Mouse (Mus musculus): ENCODE results near the gene Zfp664. TPM values are rescaled to one million over a fixed set of nuclear protein-coding genes. Genes with fewer than 3 reads are reported as not detected.

The Zfp664 gene
- polyA plus RNA-seq (2011; ENCODE audit: insufficient read length, low read depth, missing spikeins), result 43.0 and 54.0 TPM in 2 replicates

DNA sequence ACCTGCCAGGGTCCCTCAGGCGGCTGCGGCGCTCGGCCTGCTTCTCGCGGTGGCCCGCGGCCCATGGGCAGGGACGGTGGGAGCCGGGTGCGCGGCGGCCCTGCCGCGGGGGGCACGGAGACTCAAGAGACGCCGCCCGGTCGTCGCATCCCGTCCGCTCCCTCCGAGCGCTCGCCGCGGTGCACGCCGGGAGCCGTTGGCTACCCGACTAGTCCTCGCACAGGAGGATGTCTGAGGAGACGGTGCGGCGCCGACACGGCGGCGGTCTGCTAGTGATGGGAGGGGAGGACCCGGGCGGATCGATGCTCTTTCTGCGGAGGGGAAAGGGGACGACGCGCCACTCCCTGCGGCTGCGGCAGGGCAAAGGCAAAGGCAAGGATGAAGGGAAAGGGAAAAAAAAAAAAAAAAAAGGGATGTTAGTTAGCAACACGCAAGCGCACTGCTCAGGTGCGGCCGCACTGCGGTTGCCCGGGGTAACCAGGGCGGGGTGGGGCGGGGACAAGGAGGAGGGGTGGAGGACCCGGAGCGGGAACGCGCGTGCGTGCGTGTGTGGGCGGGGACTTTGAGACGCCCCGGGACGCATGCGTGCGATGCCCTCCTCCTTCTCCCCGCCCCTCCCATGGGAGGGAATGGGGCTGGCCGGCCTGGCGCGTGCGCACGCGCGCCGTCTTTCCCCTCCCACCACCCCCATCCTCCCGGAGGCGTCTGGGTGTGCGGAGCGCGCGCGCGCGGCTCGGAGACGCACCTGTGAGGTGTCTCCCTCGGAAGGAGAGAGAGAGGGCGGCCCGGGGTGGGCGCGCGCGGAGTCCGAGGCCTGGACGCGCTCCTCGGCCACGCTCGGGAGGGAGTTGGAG lies at the start of gene Zfp664, which contains the start of gene Ccdc92:
Gene Zfp664 (plus strand): TSS at position 679 of the 854 bp plus-strand sequence.
Gene Ccdc92 (minus strand): TSS at position 412 of the 854 bp plus-strand sequence.
- Histone ChIP-seq H3K27ac (ENCODE audit: insufficient read depth, low read length) (no peak within 1 kb of the TSS), H3K4me1 (ENCODE audit: control insufficient read depth, insufficient read depth, low read length) (0 out of 2 replicates have a peak, but pooled peaks cover 3% of the 10 kb centered on the region), H3K4me3 (ENCODE audit: insufficient read depth, low read length) (peak within 1 kb of the TSS; percentile 89)
- TF ChIP-seq CTCF (IDR thresholded peaks at IDR 0.05; ENCODE audit: borderline replicate concordance, insufficient read depth, low read length) (no peak), POLR2A (IDR thresholded peaks at IDR 0.05; ENCODE audit: low read depth, low read length) (peak; percentile 74)

- no peak overlapping the region for H3K27ac ChIP-seq (ENCODE audit: insufficient read depth, low read length)
- H3K4me1 ChIP-seq (ENCODE audit: control insufficient read depth, insufficient read depth, low read length), result no peaks in the 10 kb centered on the region
- TF ChIP-seq POLR2A (IDR thresholded peaks at IDR 0.05; ENCODE audit: low read depth, low read length), result no peak
- TF ChIP-seq CTCF (IDR thresholded peaks at IDR 0.05; ENCODE audit: borderline replicate concordance, insufficient read depth, low read length), result no peak
- H3K4me3 ChIP-seq (ENCODE audit: insufficient read depth, low read length), result no peak overlapping the region
Measured at GRCm38 (mm10) chr5:124814797-124815196, 47.7 kb upstream of the Zfp664 start.

DNA sequence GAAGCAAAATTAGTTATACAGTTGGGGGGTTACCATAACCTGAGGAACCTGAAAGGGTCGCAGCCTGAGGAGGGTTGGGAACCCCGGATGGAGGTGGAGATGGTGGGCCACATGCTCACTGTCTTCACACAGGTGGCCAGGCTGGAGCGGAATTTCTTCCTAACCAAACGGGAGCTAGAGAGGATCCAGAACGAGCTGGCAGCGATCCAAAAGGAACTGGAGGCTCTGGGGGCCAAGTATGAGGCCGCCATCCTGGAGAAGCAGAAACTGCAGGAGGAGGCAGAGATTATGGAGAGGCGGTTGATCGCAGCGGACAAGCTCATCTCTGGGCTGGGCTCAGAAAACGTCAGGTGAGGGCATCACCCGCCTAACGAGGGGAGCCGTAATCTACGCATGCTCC lies 45.4 kb upstream of the Zfp664 start:
- H3K4me3 ChIP-seq (ENCODE audit: insufficient read depth, low read length), result no peak overlapping the region
- H3K27ac ChIP-seq (ENCODE audit: insufficient read depth, low read length), result no peak overlapping the region
- TF ChIP-seq CTCF (IDR thresholded peaks at IDR 0.05; ENCODE audit: borderline replicate concordance, insufficient read depth, low read length), result no peak
- TF ChIP-seq POLR2A (IDR thresholded peaks at IDR 0.05; ENCODE audit: low read depth, low read length), result no peak
- no peaks in the 10 kb centered on the region for H3K4me1 ChIP-seq (ENCODE audit: control insufficient read depth, insufficient read depth, low read length)

- H3K4me3 ChIP-seq (ENCODE audit: insufficient read depth, low read length), result no peak overlapping the region
- no peak overlapping the region for H3K27ac ChIP-seq (ENCODE audit: insufficient read depth, low read length)
- TF ChIP-seq POLR2A (IDR thresholded peaks at IDR 0.05; ENCODE audit: low read depth, low read length) (no peak), CTCF (IDR thresholded peaks at IDR 0.05; ENCODE audit: borderline replicate concordance, insufficient read depth, low read length) (no peak)
- H3K4me1 ChIP-seq (ENCODE audit: control insufficient read depth, insufficient read depth, low read length), result no peaks in the 10 kb centered on the region
Measured at GRCm38 (mm10) chr5:124822128-124822894, 40.2 kb upstream of the Zfp664 start.

GRCm38 (mm10) chr5:124830331-124830730 lies 32.2 kb upstream of the Zfp664 start:
- TF ChIP-seq CTCF (IDR thresholded peaks at IDR 0.05; ENCODE audit: borderline replicate concordance, insufficient read depth, low read length) (no peak), POLR2A (IDR thresholded peaks at IDR 0.05; ENCODE audit: low read depth, low read length) (no peak)
- H3K4me3 ChIP-seq (ENCODE audit: insufficient read depth, low read length), result no peak overlapping the region
- no peaks in the 10 kb centered on the region for H3K4me1 ChIP-seq (ENCODE audit: control insufficient read depth, insufficient read depth, low read length)
- no peak overlapping the region for H3K27ac ChIP-seq (ENCODE audit: insufficient read depth, low read length)

GRCm38 (mm10) chr5:124835218-124835617 lies 27.3 kb upstream of the Zfp664 start:
- H3K27ac ChIP-seq (ENCODE audit: insufficient read depth, low read length), result no peak overlapping the region
- no peak for TF ChIP-seq POLR2A (IDR thresholded peaks at IDR 0.05; ENCODE audit: low read depth, low read length)
- no peak for TF ChIP-seq CTCF (IDR thresholded peaks at IDR 0.05; ENCODE audit: borderline replicate concordance, insufficient read depth, low read length)
- no peaks in the 10 kb centered on the region for H3K4me1 ChIP-seq (ENCODE audit: control insufficient read depth, insufficient read depth, low read length)
- H3K4me3 ChIP-seq (ENCODE audit: insufficient read depth, low read length), result no peak overlapping the region

DNA sequence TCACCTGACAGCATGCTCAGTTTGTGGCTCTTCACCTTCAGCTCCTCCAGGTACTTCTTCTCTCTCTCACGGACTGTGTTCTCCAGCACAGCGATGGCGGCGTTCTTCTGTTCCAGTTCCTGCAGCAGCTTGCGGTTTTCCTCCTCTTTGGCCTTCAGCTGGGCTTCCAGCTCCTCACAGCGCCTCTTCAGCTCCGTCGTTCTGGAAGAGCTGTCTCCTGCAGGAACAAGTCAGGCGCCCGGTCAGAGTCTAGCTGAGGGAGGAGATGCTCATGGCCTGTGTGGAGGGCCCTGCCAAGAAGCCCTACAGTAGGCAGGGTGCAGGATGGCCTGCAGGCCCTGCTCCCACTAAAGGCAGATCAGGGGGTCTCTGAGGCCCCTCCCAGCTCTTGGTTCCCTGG lies 26.4 kb upstream of the Zfp664 start:
- no peak for TF ChIP-seq POLR2A (IDR thresholded peaks at IDR 0.05; ENCODE audit: low read depth, low read length)
- no peaks in the 10 kb centered on the region for H3K4me1 ChIP-seq (ENCODE audit: control insufficient read depth, insufficient read depth, low read length)
- no peak overlapping the region for H3K4me3 ChIP-seq (ENCODE audit: insufficient read depth, low read length)
- no peak overlapping the region for H3K27ac ChIP-seq (ENCODE audit: insufficient read depth, low read length)

GRCm38 (mm10) chr5:124836621-124837020 lies 25.9 kb upstream of the Zfp664 start:
- Histone ChIP-seq H3K4me1 (ENCODE audit: control insufficient read depth, insufficient read depth, low read length) (no peaks in the 10 kb centered on the region), H3K4me3 (ENCODE audit: insufficient read depth, low read length) (no peak overlapping the region), H3K27ac (ENCODE audit: insufficient read depth, low read length) (no peak overlapping the region)
- TF ChIP-seq CTCF (IDR thresholded peaks at IDR 0.05; ENCODE audit: borderline replicate concordance, insufficient read depth, low read length), result no peak
- no peak for TF ChIP-seq POLR2A (IDR thresholded peaks at IDR 0.05; ENCODE audit: low read depth, low read length)

DNA sequence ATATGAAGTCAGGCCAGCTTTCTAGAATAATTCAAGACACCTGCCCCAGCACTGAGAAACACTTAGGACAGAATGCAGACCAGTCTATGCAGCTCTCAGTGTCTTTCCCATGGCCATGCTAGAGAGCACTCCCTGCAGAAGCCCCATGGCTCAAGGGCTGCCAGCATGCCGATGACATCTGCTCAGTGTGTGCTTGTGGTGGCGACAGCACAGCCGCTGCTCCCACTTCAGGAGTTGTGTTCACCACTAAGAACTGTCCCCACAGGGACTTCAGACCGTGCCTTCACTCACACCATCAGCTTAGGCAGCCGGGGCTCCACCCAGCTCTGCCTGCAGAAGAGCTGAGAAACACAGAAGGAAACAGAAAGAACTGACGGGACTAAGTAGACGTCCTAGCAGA lies 22.3 kb upstream of the Zfp664 start:
- H3K4me1 ChIP-seq (ENCODE audit: control insufficient read depth, insufficient read depth, low read length), result 0 out of 2 replicates have a peak, but pooled peaks cover 7% of the 10 kb centered on the region
- TF ChIP-seq CTCF (IDR thresholded peaks at IDR 0.05; ENCODE audit: borderline replicate concordance, insufficient read depth, low read length) (no peak), POLR2A (IDR thresholded peaks at IDR 0.05; ENCODE audit: low read depth, low read length) (no peak)
- H3K4me3 ChIP-seq (ENCODE audit: insufficient read depth, low read length), result no peak overlapping the region
- no peak overlapping the region for H3K27ac ChIP-seq (ENCODE audit: insufficient read depth, low read length)
